Mouse (Mus musculus): ENCODE data around the gene Esrrb.

Gene Esrrb

GRCm38 (mm10) chr12:86469919-86470318 is 109.0 kb downstream of the Esrrb start:
- ChIA-PET POLR2A (interaction anchor here (0.5 to 63.9 kb wide), 107 partner anchors 5 to 1697 kb away, joined by 3 to 4750 read pairs (median 5); partner anchors contain the start of genes Flvcr2 (in 2 of the 4), Gpatch2l (in 2 of the 4), Esrrb (in 1 of the 4) and Irf2bpl (in 1 of the 4)), CTCF (interaction anchor here in 3 of 4 experiments (0.5 to 1.5 kb wide), 10 partner anchors 9 to 831 kb away, joined by 3 to 7 read pairs (median 3); partner anchors contain the start of gene Tgfb3 (in 1 of the 3))

- ChIA-PET CTCF (interaction anchor here in 3 of 4 experiments (0.7 to 1.6 kb wide), 6 partner anchors 12 to 38 kb away, joined by 3 to 10 read pairs (median 3); no protein-coding TSS in a partner anchor), POLR2A (interaction anchor here (0.5 to 63.9 kb wide), 109 partner anchors 4 to 1165 kb away, joined by 3 to 4750 read pairs (median 5); partner anchors contain the start of genes Flvcr2 (in 2 of the 4), Pomt2 (in 2 of the 4), Esrrb (in 1 of the 4) and Gpatch2l (in 1 of the 4))
These were observed 110.0 kb downstream of the Esrrb start for GRCm38 (mm10) chr12:86470912-86471311.

- ChIA-PET CTCF (interaction anchor here in 1 of 4 experiments (0.6 kb wide), 1 partner anchor 41 kb away, joined by 4 read pairs; no protein-coding TSS in a partner anchor), POLR2A (interaction anchor here (0.5 to 63.9 kb wide), 26 partner anchors 1 to 1862 kb away, joined by 3 to 4750 read pairs (median 4); no protein-coding TSS in a partner anchor)
These were observed 112.7 kb downstream of the Esrrb start for GRCm38 (mm10) chr12:86473630-86474029.

GRCm38 (mm10) chr12:86475994-86476393 is 115.1 kb downstream of the Esrrb start:
- ChIA-PET CTCF (interaction anchor here in 2 of 4 experiments (0.6 to 1.1 kb wide), 2 partner anchors 8 to 318 kb away, joined by 3 to 4 read pairs; no protein-coding TSS in a partner anchor), POLR2A (interaction anchor here (0.6 to 63.9 kb wide), 18 partner anchors 1 to 1021 kb away, joined by 3 to 4750 read pairs (median 6); no protein-coding TSS in a partner anchor)

GRCm38 (mm10) chr12:86478908-86479307 is 118.0 kb downstream of the Esrrb start:
- ChIA-PET CTCF (interaction anchor here in 3 of 4 experiments (0.6 to 1.5 kb wide), 6 partner anchors 9 to 46 kb away, joined by 3 to 6 read pairs (median 3); no protein-coding TSS in a partner anchor), POLR2A (interaction anchor here (0.5 to 63.9 kb wide), 27 partner anchors 4 to 1006 kb away, joined by 3 to 4750 read pairs (median 6); partner anchors contain the start of genes Fos (in 1 of the 4), Gstz1 (in 1 of the 4) and Pomt2 (in 1 of the 4))

GRCm38 (mm10) chr12:86482029-86482428 is 121.1 kb downstream of the Esrrb start:
- CTCF ChIA-PET = interaction anchor here in 1 of 4 experiments (2.2 to 2.3 kb wide), 2 partner anchors 11 to 26 kb away, joined by 7 to 13 read pairs; no protein-coding TSS in a partner anchor
- POLR2A ChIA-PET = interaction anchor here (0.6 to 63.9 kb wide), 19 partner anchors 5 to 86 kb away, joined by 3 to 4750 read pairs (median 7); no protein-coding TSS in a partner anchor

GRCm38 (mm10) chr12:86483413-86483841 is 122.5 kb downstream of the Esrrb start:
- ChIA-PET POLR2A (interaction anchor here (0.6 to 63.9 kb wide), 25 partner anchors 4 to 1008 kb away, joined by 3 to 4750 read pairs (median 6); no protein-coding TSS in a partner anchor), CTCF (interaction anchor here in 2 of 4 experiments (0.5 to 2.3 kb wide), 5 partner anchors 10 to 178 kb away, joined by 3 to 13 read pairs (median 7); no protein-coding TSS in a partner anchor)

- CTCF ChIA-PET = no interaction called here
- POLR2A ChIA-PET = interaction anchor here (0.5 to 63.9 kb wide), 14 partner anchors 1 to 805 kb away, joined by 3 to 4750 read pairs (median 13); no protein-coding TSS in a partner anchor
These were observed 127.1 kb downstream of the Esrrb start for GRCm38 (mm10) chr12:86488005-86488404.

GRCm38 (mm10) chr12:86490052-86490451 is 129.1 kb downstream of the Esrrb start:
- CTCF ChIA-PET = interaction anchor here in 3 of 4 experiments (0.8 to 1.4 kb wide), 6 partner anchors 11 to 57 kb away, joined by 3 to 4 read pairs (median 3); no protein-coding TSS in a partner anchor

GRCm38 (mm10) chr12:86491500-86491899 is 130.6 kb downstream of the Esrrb start:
- ChIA-PET CTCF (interaction anchor here in 2 of 4 experiments (1.0 to 3.8 kb wide), 2 partner anchors 8 to 59 kb away, joined by 3 to 13 read pairs; no protein-coding TSS in a partner anchor), POLR2A (interaction anchor here in 3 of 4 experiments (0.6 to 63.9 kb wide), 12 partner anchors 4 to 511 kb away, joined by 3 to 4750 read pairs (median 736); no protein-coding TSS in a partner anchor)

More at GRCm38 (mm10) chr12:86490052-86490451, 129.1 kb downstream of the Esrrb start:
- POLR2A ChIA-PET = interaction anchor here (0.6 to 63.9 kb wide), 19 partner anchors 3 to 392 kb away, joined by 3 to 4750 read pairs (median 5); no protein-coding TSS in a partner anchor

GRCm38 (mm10) chr12:86492822-86493221 is 131.9 kb downstream of the Esrrb start:
- ChIA-PET CTCF (interaction anchor here in 3 of 4 experiments (0.7 to 3.8 kb wide), 4 partner anchors 10 to 98 kb away, joined by 6 to 20 read pairs (median 10); no protein-coding TSS in a partner anchor), POLR2A (interaction anchor here (0.5 to 63.9 kb wide), 18 partner anchors 3 to 1598 kb away, joined by 3 to 4750 read pairs (median 4); partner anchors contain the start of gene Irf2bpl (in 1 of the 4))

- ChIA-PET POLR2A (interaction anchor here (0.5 to 63.9 kb wide), 28 partner anchors 2 to 650 kb away, joined by 3 to 4750 read pairs (median 4); partner anchors contain the start of gene Pomt2 (in 1 of the 4)), CTCF (interaction anchor here in 3 of 4 experiments (0.6 to 3.4 kb wide), 6 partner anchors 8 to 191 kb away, joined by 3 to 11 read pairs (median 4); no protein-coding TSS in a partner anchor)
These were observed 136.2 kb downstream of the Esrrb start for GRCm38 (mm10) chr12:86497126-86497525.

- ChIA-PET CTCF (interaction anchor here in 3 of 4 experiments (0.6 to 1.5 kb wide), 7 partner anchors 10 to 66 kb away, joined by 3 to 7 read pairs (median 3); no protein-coding TSS in a partner anchor), POLR2A (interaction anchor here (0.6 to 63.9 kb wide), 48 partner anchors 3 to 1794 kb away, joined by 3 to 4750 read pairs (median 4); partner anchors contain the start of gene Gstz1 (in 1 of the 4))
These were observed 137.8 kb downstream of the Esrrb start for GRCm38 (mm10) chr12:86498765-86499164.

- CTCF ChIA-PET = interaction anchor here in 2 of 4 experiments (0.6 to 1.0 kb wide), 4 partner anchors 11 to 408 kb away, joined by 3 to 8 read pairs (median 4); no protein-coding TSS in a partner anchor
- POLR2A ChIA-PET = interaction anchor here (0.6 to 63.9 kb wide), 52 partner anchors 1 to 1050 kb away, joined by 3 to 4750 read pairs (median 4); partner anchors contain the start of genes Cipc (in 1 of the 4) and Fos (in 1 of the 4)
These were observed 140.8 kb downstream of the Esrrb start for GRCm38 (mm10) chr12:86501728-86502127.

GRCm38 (mm10) chr12:86503921-86504320 is 143.0 kb downstream of the Esrrb start:
- ChIA-PET CTCF (interaction anchor here in 2 of 4 experiments (0.5 to 1.2 kb wide), 3 partner anchors 14 to 1536 kb away, joined by 3 to 4 read pairs (median 4); no protein-coding TSS in a partner anchor), POLR2A (interaction anchor here (0.5 to 63.9 kb wide), 56 partner anchors 1 to 813 kb away, joined by 3 to 4750 read pairs (median 4); partner anchors contain the start of gene Erg28 (in 1 of the 4))

- ChIA-PET POLR2A (interaction anchor here (0.5 to 63.9 kb wide), 59 partner anchors 1 to 813 kb away, joined by 3 to 4750 read pairs (median 4); partner anchors contain the start of gene Erg28 (in 1 of the 4)), CTCF (interaction anchor here in 2 of 4 experiments (0.5 to 1.2 kb wide), 3 partner anchors 15 to 1536 kb away, joined by 3 to 4 read pairs (median 4); no protein-coding TSS in a partner anchor)
These were observed 143.4 kb downstream of the Esrrb start for GRCm38 (mm10) chr12:86504321-86504720.

GRCm38 (mm10) chr12:86507741-86508140 is 146.8 kb downstream of the Esrrb start:
- POLR2A ChIA-PET = interaction anchor here (0.6 to 54.9 kb wide), 15 partner anchors 5 to 754 kb away, joined by 3 to 4750 read pairs (median 10); no protein-coding TSS in a partner anchor
- CTCF ChIA-PET = interaction anchor here (0.6 to 2.4 kb wide), 14 partner anchors 9 to 431 kb away, joined by 3 to 11 read pairs (median 4); no protein-coding TSS in a partner anchor
